Mouse (Mus musculus) testis, adult 2 months (tissue): ENCODE measurements around the gene Tes. TPM values are rescaled to one million over a fixed set of nuclear protein-coding genes. Genes with fewer than 3 reads are reported as not detected.

Experiments
- H3K27ac ChIP-seq: fragments of 200-500 bp; 2 replicates; pipeline ENCODE4 v1.5.1; 2012; ENCODE audit warnings: low read depth, low read length; ENCODE audit not compliant: control insufficient read depth, insufficient read depth
- H3K27me3 ChIP-seq: fragments of 200-500 bp; 2 replicates; pipeline ENCODE4 v1.6.1; 2012; ENCODE audit warnings: mild to moderate bottlenecking, low read length, moderate library complexity; ENCODE audit not compliant: control insufficient read depth, insufficient read depth
- H3K36me3 ChIP-seq: fragments of 200-500 bp; 2 replicates; pipeline ENCODE4 v1.6.1; 2012; ENCODE audit warnings: mild to moderate bottlenecking, low read length; ENCODE audit not compliant: control insufficient read depth, insufficient read depth
- H3K4me1 ChIP-seq: fragments of 200-500 bp; 2 replicates; pipeline ENCODE4 v1.6.1; 2012; ENCODE audit warnings: low read length; ENCODE audit not compliant: control insufficient read depth, insufficient read depth
- H3K4me3 ChIP-seq: fragments of 200-500 bp; 2 replicates; pipeline ENCODE4 v1.5.1; 2012; ENCODE audit warnings: low read depth, mild to moderate bottlenecking, low read length, moderate library complexity, mixed read lengths; ENCODE audit not compliant: control insufficient read depth
- CTCF ChIP-seq: fragments of 200-500 bp; IDR thresholded peaks from 2 replicates; pipeline ENCODE4 v1.5.1; 2012; ENCODE audit warnings: low read depth, mild to moderate bottlenecking, inconsistent platforms, low read length, moderate library complexity; ENCODE audit not compliant: control insufficient read depth, insufficient read depth, insufficient replicate concordance
- POLR2A ChIP-seq: fragments of 200-500 bp; IDR thresholded peaks from 2 replicates; pipeline ENCODE4 v1.6.1; 2012; ENCODE audit warnings: low read depth, mild to moderate bottlenecking, inconsistent platforms, low read length, moderate library complexity; ENCODE audit not compliant: control insufficient read depth
- polyA plus RNA-seq: library from polyadenylated mRNA; depleted of rRNA; stranded (reverse); fragments of >200 nt; gene quantifications from 2 replicates; pipeline ENCODE4 v1.2.3, GENCODE M21; 2012

Tes gene
- polyA plus RNA-seq, 1 experiment = 60.4 TPM

DNA sequence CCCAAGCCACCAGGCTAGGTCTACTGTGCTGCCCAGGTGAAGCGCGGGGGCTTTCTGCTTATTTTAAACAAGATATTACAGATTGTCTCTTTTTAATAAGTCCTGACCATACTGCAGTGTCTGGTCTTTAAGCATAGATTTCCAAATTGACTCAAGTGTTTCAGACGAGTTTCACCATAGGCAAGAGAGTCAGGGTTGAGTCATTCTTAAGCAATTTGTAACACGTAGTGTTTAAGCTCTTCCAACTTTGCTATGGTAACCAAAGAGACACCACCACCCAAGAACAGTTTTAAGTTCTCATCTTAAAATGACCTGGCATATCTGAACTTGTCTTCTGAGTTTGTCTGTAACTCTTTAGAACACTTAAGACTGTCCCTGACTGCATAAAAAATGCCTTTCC is 44.3 kb downstream of the Tes start:
- TF ChIP-seq CTCF (no peak), POLR2A (no peak)

DNA sequence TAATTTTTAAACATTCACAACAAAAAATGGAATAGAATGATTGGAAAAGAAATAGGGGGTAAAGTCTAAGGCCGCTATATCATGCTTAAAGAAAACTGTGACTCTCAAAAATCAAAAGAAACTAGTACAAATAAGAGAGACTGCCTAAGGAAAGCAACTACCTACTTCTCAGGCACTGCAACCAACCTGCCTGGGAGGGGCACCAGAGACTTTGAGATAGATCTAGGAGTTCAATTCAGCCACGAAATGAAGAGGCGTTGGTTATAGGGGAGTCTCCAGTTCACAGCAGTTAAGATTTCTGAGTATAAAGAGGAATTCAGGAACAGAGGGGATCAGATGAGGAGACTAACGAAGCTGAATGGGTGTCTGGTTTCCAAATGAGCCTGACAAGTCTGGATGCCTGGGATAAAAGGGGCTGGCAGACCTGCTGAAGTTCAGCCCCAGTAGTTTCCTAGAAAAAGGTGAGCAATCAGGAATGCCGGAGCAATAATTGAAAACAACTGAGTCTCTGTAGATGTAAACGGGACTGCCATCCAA is 45.7 kb downstream of the Tes start:
- TF ChIP-seq POLR2A = no peak
- no peak for TF ChIP-seq CTCF
- Histone ChIP-seq H3K36me3 (no peaks in the 10 kb centered on the region), H3K27me3 (no peaks in the 10 kb centered on the region), H3K4me1 (no peaks in the 10 kb centered on the region), H3K4me3 (no peak overlapping the region), H3K27ac (no peak overlapping the region)

More for the DNA sequence above, 44.3 kb downstream of the Tes start:
- H3K27ac ChIP-seq = no peak overlapping the region
- H3K36me3 ChIP-seq = no peaks in the 10 kb centered on the region
- H3K4me3 ChIP-seq = no peak overlapping the region
- H3K27me3 ChIP-seq = no peaks in the 10 kb centered on the region
- no peaks in the 10 kb centered on the region for H3K4me1 ChIP-seq

DNA sequence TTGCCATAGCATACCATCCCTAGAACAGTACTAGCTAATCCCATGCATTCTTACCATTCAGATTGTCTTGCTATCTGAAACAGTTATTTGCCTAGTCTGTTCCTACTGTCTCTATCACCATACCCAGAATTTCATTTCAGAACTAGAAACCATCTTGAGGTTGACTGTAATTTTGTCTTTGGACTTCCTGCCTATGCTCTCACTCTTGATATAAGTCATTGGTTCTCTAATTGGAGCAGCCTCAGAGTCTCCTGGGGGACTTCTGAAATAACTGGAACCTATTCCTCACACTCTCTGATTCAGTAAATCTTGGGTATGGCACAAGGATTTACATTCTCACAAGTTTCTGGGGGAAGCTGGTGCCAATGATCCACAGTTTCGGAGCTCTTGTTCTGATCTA is 47.1 kb downstream of the Tes start:
- Histone ChIP-seq H3K27ac (no peak overlapping the region), H3K36me3 (no peaks in the 10 kb centered on the region), H3K4me3 (no peak overlapping the region), H3K27me3 (no peaks in the 10 kb centered on the region), H3K4me1 (no peaks in the 10 kb centered on the region)
- no peak for TF ChIP-seq CTCF
- TF ChIP-seq POLR2A = no peak

DNA sequence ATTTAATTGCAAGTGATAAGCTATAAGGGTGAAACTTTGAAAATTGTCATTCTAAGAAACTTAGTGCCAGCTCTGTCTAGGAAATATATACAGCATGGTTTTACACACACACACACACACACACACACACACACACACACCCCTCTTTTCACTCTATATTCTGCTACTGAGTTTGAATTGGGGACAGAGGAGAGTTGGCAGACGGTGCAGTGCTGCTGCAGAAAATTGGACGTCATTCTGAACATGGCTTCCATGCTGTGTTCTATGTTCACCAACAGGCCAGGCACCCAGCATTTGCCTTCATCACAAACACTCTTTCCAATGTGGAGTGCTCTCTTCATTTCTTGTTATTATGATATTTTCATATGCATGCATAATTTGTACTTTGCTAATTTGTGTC is 48.0 kb downstream of the Tes start:
- H3K27ac ChIP-seq = no peak overlapping the region
- no peak for TF ChIP-seq POLR2A
- H3K4me1 ChIP-seq = no peaks in the 10 kb centered on the region

DNA sequence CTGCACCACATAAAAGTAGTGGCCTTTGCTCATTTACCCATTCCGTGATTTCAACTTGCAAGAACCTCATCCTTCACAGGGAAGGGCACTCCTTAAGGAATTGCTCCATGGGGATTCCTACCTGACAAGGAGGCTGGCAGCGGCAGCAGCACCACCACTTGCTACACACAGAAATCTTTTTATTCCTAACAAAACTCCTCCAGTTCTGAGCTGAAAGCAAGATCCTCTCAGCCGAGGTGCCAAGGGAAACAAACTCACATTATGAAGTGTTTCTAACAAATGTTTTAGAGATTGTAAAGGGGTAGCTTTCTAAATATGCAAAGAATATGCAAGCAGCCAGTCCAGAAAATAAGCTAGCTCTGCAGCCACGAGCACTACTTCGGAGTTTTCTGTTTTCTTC is 49.6 kb downstream of the Tes start:
- no peak overlapping the region for H3K4me3 ChIP-seq
- H3K36me3 ChIP-seq = no peaks in the 10 kb centered on the region
- H3K27me3 ChIP-seq = no peaks in the 10 kb centered on the region
- no peak for TF ChIP-seq CTCF
- no peak for TF ChIP-seq POLR2A
- H3K27ac ChIP-seq = no peak overlapping the region; the same call in 1 of the 2 replicates
- H3K4me1 ChIP-seq = no peaks in the 10 kb centered on the region

More for the DNA sequence above, 48.0 kb downstream of the Tes start:
- H3K36me3 ChIP-seq = no peaks in the 10 kb centered on the region
- no peak overlapping the region for H3K4me3 ChIP-seq
- H3K27me3 ChIP-seq = no peaks in the 10 kb centered on the region

DNA sequence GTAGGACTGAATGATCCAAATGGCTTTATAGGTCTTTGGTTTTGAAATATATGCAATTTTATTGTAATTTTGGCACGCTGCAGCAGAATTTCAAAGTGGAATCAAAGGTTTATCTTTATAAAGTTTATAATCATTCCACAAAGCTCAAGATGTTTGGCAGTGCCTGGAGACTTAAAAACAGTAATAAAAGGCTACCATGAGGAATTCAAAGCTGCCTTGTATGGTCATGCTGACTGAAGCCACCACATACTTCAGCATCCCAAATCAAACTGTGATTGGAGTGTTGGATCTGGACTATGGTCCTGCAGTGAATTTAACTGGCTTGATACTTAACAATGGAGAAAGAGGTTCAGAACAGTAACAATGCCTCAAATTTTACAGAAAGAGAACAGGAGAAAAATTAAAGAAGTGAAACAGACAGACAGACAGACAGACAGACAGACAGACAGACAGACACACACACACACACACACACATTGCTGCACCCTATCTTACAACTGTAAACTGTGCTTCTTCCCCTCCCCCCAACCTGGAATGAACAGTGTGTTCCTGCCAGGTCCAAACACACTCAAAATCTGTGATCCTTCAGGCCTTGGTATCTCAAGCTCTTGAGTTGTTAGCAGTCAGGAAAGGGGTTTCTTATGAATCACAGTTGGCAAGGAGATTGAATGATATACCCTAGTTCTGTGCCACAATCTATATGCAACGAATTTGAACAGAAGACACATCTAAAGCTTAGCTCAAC is 50.3 kb downstream of the Tes start:
- no peaks in the 10 kb centered on the region for H3K27me3 ChIP-seq
- no peak overlapping the region for H3K4me3 ChIP-seq
- TF ChIP-seq POLR2A (no peak), CTCF (no peak)
- H3K4me1 ChIP-seq = no peaks in the 10 kb centered on the region
- H3K36me3 ChIP-seq = no peaks in the 10 kb centered on the region
- H3K27ac ChIP-seq = no peak overlapping the region; the same call in 1 of the 2 replicates

DNA sequence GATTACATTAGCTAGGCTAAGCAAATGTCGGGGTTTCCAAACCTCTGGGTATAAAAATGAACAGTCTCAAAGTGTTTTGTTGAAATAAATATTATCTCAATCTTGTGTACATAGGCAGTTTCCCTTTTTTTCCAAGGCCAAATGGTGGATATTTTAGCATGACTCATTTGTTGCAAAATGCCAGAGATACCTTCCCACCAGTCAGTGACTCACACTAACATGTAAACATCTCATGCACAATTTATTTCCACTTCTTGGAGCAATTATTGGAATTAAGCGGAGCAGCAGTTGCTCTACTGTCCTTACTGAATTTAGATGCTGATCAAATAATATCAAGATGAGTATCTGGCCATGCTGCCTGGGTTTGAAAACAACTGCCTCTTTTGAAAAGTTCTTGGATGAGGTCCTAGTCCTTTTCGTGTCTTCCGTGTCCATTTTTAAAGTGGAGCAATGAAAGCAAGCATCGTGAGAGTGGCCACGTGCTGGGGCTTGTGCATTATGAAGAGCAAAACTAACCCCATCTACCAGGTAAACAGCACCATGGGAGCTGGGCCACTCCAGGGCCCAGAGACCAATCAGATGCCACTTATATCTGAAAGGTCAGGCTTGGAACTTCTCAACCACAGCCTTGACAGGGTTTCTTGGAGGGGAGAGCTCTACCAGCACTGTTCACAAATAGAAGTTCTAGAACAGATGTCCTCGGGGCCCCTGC is 54.7 kb downstream of the Tes start:
- TF ChIP-seq CTCF (no peak), POLR2A (no peak)
- H3K27ac ChIP-seq = no peak overlapping the region
- no peaks in the 10 kb centered on the region for H3K27me3 ChIP-seq
- no peak overlapping the region for H3K4me3 ChIP-seq
- no peaks in the 10 kb centered on the region for H3K36me3 ChIP-seq
- no peaks in the 10 kb centered on the region for H3K4me1 ChIP-seq
